Mouse (Mus musculus) frontal cortex, postnatal 10 days (tissue): ENCODE measurements around the gene Gpi1.
"Not testable (repeated sequence)": the region's sequence is repeated elsewhere in the genome, so short reads cannot be mapped to it uniquely, and the experiment has no call there.

ENCODE experiments used
- DNase-seq, 2 experiments: peaks; one replicate each; pipeline ENCODE4 v3.0.0; 2022; ENCODE audit warnings: low spot score in 2 of 2, mixed read lengths in 1 of 2

Gpi1 gene

GRCm38 (mm10) chr7:34183794-34184193, 46.3 kb downstream of the Gpi1 start:
- no peak for DNase-seq

DNA sequence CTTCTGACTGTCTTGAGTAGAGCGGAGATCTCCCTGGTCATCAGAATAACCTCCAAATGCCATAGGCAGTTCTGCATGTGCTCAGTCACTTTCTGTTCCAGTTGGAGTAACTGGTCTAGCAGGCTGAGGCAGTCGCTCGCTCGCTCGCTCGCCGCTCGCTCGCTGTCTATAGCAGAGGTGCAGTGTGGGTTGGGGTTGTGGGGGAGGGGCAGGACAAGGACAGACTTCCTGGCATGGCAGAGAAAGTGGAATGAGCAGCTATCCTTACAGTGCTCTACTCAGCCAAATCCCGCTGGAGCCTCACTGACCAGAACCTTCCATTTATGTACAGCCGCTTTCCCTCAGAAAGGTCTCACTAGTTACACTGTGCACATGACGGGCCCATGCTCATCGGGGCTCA, 46.8 kb downstream of the Gpi1 start:
- no peak for DNase-seq

DNA sequence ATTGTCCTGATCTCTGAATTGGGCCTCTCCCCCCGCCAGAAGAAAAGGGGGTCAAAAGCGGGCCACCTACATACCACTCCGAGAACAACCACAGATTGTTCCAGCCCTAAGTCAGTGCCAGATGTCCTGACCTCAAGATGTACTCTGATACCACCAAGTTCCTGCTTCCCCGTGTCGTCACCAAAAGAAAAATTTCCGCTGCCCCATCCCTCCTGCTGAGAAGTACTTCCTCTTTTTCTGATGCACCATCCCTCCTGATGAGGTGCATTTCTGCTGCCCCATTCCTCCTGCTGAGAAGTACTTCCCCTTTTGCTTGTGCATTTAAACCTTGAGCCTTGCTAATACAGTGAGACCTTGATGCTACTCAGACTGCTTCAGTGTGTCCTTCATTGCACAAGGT, 53.9 kb downstream of the Gpi1 start:
- DNase-seq, result not testable (repeated sequence)

DNA sequence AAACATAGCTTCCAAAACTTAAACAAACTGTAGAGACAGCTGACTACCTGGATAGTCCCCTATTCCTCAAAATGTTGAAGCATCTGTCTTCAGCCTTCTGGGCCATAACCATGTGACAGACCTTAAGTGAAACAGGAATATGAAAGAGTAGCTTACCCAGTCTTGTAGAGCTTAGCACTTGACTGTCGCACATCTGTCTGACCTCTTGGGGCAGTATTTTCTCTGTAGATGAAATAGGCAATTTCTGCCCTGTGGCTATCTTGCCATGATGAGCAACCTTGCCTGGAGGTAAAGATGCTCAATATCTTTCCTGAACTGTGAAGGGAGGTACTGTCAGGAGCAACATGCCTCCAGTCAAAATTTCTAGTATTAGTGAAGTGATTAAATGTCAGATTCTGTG, 57.9 kb downstream of the Gpi1 start:
- no peak for DNase-seq

GRCm38 (mm10) chr7:34169454-34169853, 60.7 kb downstream of the Gpi1 start, which contains the start of gene Uba2:
Gene Uba2 (minus strand): TSS chr7:34169599.
- DNase-seq, result no peak

GRCm38 (mm10) chr7:34168470-34169251, 61.5 kb downstream of the Gpi1 start:
- DNase-seq, result peak; percentile 84 to 92

DNA sequence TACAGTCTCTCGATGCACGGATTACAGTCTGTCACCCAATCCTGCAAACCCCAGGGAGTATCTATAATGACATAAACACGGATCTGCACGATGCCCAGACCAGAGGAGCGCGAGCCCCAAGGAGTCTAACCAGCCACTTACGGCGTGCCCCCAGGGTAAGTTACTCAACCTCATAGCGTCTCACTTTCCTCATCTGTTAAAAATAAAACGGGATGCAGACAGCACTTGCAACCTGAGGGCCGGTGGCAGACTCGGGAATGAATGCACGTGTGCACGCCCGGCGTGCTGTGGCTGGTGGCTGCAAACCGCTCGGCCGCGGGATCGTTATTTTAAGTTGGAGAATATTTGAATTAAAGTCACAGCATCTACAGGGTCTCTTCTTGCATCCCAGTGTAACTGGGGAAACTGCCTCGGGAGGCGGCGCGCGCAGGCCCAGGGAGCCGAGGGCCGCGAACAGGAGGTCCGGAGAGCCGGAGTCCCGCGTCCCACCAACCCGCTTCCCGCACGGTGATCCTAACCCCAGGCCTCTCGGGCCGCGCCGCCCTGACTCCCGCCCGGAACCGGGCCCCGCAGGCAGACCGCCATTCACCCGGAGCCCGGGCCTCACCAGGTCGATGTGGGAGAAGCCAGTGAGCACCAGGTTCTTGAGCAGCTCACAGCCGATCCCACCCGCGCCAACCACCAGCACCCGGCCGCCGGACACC, 62.2 kb downstream of the Gpi1 start:
- no peak for DNase-seq

GRCm38 (mm10) chr7:34166850-34167249, 63.3 kb downstream of the Gpi1 start:
- no peak for DNase-seq

DNA sequence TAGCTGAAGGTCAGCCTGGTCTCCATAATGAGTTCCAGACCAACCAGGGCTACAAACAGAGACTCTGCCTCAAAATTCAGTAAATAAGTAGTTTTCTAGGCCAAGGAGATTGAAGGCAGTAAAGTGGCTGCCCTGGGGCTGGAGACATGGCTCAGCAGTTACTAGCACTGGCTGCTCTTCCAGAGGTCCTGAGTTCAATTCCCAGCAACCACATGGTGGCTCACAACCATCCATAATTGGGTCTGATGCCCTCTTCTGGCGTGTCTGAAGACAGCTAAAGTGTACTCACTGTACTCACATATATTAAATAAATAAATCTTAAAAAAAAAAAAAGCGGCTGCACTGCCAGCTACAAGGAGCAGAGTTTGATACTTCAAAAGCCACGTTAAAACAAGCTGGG, 64.1 kb downstream of the Gpi1 start:
- DNase-seq, result no peak

GRCm38 (mm10) chr7:34164671-34165070, 65.5 kb downstream of the Gpi1 start:
- DNase-seq, result no peak

- no peak for DNase-seq
These were observed 71.0 kb downstream of the Gpi1 start for GRCm38 (mm10) chr7:34159167-34159566.

- DNase-seq, result no peak
These were observed 72.1 kb downstream of the Gpi1 start for GRCm38 (mm10) chr7:34157994-34158393.
